Mouse (Mus musculus): ENCODE measurements around the gene Gm21788. TPM values are rescaled to one million over a fixed set of nuclear protein-coding genes. Genes with fewer than 3 reads are reported as not detected.
"Not testable (repeated sequence)": the region's sequence is repeated elsewhere in the genome, so short reads cannot be mapped to it uniquely, and the experiment has no call there.

Gm21788 gene
- total RNA-seq (2021) = not detected
- long read RNA-seq, experiment 1 = 0 reads
- long read RNA-seq, experiment 2 = 0 reads

GRCm38 (mm10) chrY:7404710-7405109 is at the start of gene Gm21788:
Gene Gm21788, plus strand, starts transcription at chrY:7405010.
- not testable (repeated sequence) for DNase-seq (ENCODE audit: low spot score in 2 of 2)

Other genes with a start within 250 kb of the Gm21788 start
- gene Gm21244, start 235.7 kb upstream of the Gm21788 start, total RNA-seq (2021) = not detected
- gene Gm28998, start 151.2 kb upstream of the Gm21788 start, total RNA-seq (2021) = not detected
- gene Gm20826, start 233.5 kb downstream of the Gm21788 start, total RNA-seq (2021) = not detected